Mouse (Mus musculus) mature B cell (primary cell): ENCODE data around the gene Gadd45a.

Experiments
- in situ Hi-C: fragments of 300-500 bp; cut with MboI; formaldehyde crosslinking; loops from 2 replicates; pipeline ENCODE4 v1.14.3; 2019

Gene Gadd45a

DNA sequence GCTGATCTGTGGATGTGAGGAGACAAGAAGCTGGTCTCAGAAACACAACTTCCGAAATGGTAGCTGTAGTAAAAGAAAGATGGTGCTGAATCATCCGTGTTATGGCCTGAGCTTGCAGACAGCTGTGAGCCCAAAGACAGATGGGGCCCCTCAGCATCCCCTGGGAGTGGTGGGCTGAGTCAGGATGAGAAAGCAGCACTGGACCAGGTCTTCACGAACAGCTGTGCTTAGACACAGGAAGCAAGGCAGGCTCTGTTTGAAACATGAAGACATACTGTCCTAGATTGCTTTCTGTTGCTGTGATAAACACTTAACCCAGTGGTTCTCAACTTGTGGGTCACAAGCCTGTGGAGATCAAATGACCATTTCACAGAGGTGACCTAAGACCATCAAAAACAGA is 49.6 kb downstream of the Gadd45a start:
- in situ Hi-C loops, result no loop called here

DNA sequence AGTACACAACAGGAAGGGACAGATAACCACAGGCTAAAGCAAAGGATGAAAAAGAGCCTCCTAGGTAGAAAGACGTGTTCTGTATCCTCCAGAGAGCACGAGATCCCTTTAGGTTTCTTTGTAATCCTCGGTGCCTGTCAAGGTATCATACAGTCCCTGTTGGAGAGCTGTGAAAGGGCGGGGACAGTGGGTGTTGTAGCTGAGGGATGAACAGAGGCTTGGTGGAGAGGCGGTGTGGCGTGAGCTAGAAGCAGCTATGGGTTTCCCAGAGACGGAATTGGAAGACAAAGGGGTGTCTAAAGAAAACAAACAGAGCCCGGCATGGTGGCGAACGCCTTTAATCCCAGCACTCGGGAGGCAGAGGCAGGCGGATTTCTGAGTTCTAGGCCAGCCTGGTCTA is 51.2 kb downstream of the Gadd45a start:
- in situ Hi-C loops, result no loop called here

DNA sequence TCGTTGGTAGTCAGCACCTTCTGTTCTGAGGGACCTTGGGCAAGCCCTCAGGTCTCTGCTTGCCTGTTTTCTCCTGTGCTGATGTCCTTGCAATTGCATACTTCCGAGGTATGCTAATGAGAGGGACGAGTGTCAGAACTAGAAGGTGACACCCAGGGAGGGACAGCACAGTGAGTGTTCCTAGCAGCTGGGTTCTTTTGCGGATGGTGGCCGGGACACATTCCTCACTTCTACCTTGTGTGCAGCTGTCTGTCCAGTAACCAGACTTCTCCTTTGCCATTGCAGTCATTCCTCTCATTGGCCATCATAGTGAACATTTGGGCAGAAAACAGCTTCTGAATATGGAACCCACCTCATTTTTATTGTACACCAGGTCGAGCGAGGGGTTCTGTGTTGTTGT is 51.8 kb downstream of the Gadd45a start:
- in situ Hi-C loops, result no loop called here
